Mouse (Mus musculus): Measurements from ENCODE around the gene Mettl24. TPM values are rescaled to one million over a fixed set of nuclear protein-coding genes. Genes with fewer than 3 reads are reported as not detected.

Gene Mettl24
- polyA plus RNA-seq, 1 experiment from 2014 or later: 1.9 TPM

- H3K27ac ChIP-seq (replicated peaks): no peak overlapping the region
- ATAC-seq (ENCODE audit: low FRiP score, low TSS enrichment) (no peak), DNase-seq (ENCODE audit: low spot score) (no peak)
- no peaks in the 10 kb centered on the region for H3K9me3 ChIP-seq (ENCODE audit: control insufficient read depth, low read length)
- TF ChIP-seq CTCF (IDR thresholded peaks at IDR 0.05; ENCODE audit: low read depth) (no peak), EP300 (optimal IDR thresholded peaks at IDR 0.05) (no peak)
- H3K4me3 ChIP-seq (ENCODE audit: low read depth, low read length): no peak overlapping the region
- no peaks in the 10 kb centered on the region for H3K4me1 ChIP-seq (replicated peaks; ENCODE audit: control insufficient read depth, insufficient read depth)
- H3K27me3 ChIP-seq (ENCODE audit: control insufficient read depth, insufficient read depth, low read length): no peaks in the 10 kb centered on the region
- 38% methylated on average over 2 of the region's 2 CpGs for WGBS
- no peak overlapping the region for H3K4me2 ChIP-seq (replicated peaks; ENCODE audit: low read depth)
- H3K9ac ChIP-seq (ENCODE audit: low read length): no peak overlapping the region
- H3K36me3 ChIP-seq (ENCODE audit: control insufficient read depth, insufficient read depth, low read length): no peaks in the 10 kb centered on the region
Measured at GRCm38 (mm10) chr10:40651676-40652075, 31.4 kb upstream of the Mettl24 start.

GRCm38 (mm10) chr10:40665270-40665669 is 17.8 kb upstream of the Mettl24 start:
- H3K4me1 ChIP-seq (replicated peaks; ENCODE audit: control insufficient read depth, insufficient read depth): no peaks in the 10 kb centered on the region
- no peak overlapping the region for H3K4me2 ChIP-seq (replicated peaks; ENCODE audit: low read depth)
- WGBS: 82% methylated on average over 3 of the region's 3 CpGs
- H3K27ac ChIP-seq (replicated peaks): no peak overlapping the region
- H3K36me3 ChIP-seq (ENCODE audit: control insufficient read depth, insufficient read depth, low read length): no peaks in the 10 kb centered on the region
- no peak overlapping the region for H3K4me3 ChIP-seq (ENCODE audit: low read depth, low read length)
- H3K9me3 ChIP-seq (ENCODE audit: control insufficient read depth, low read length): no peaks in the 10 kb centered on the region
- DNase-seq (ENCODE audit: low spot score) (no peak), ATAC-seq (ENCODE audit: low FRiP score, low TSS enrichment) (no peak)
- no peak for TF ChIP-seq EP300 (optimal IDR thresholded peaks at IDR 0.05)
- TF ChIP-seq CTCF (IDR thresholded peaks at IDR 0.05; ENCODE audit: low read depth): no peak
- H3K27me3 ChIP-seq (ENCODE audit: control insufficient read depth, insufficient read depth, low read length): no peaks in the 10 kb centered on the region
- H3K9ac ChIP-seq (ENCODE audit: low read length): no peak overlapping the region

DNA sequence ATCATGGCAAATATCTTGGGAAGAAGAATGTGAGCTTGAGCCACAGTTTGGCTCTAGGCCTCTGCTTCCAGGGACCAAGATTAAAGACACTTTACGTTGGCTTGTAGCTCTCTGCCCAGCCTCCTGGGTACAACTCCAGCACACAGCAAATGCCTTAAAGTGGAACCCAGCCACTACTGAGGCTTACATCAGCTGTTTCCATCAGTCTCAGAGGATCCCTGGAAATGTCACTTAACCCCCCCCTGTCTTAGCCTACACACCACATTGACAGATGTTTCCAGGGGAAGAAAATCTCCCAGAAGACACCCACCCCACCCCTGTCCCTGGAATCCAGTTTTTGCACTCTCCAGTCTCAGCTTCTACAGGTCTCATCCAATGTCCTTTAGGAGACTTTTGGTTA is 16.1 kb upstream of the Mettl24 start:
- H3K27me3 ChIP-seq (ENCODE audit: control insufficient read depth, insufficient read depth, low read length): no peaks in the 10 kb centered on the region
- H3K36me3 ChIP-seq (ENCODE audit: control insufficient read depth, insufficient read depth, low read length): no peaks in the 10 kb centered on the region
- H3K9me3 ChIP-seq (ENCODE audit: control insufficient read depth, low read length): no peaks in the 10 kb centered on the region
- WGBS: 88% methylated on average over 1 of the region's 1 CpGs
- no peak for DNase-seq (ENCODE audit: low spot score)
- H3K4me3 ChIP-seq (ENCODE audit: low read depth, low read length): no peak overlapping the region
- no peak overlapping the region for H3K9ac ChIP-seq (ENCODE audit: low read length)
- TF ChIP-seq CTCF (IDR thresholded peaks at IDR 0.05; ENCODE audit: low read depth) (no peak), EP300 (optimal IDR thresholded peaks at IDR 0.05) (no peak)
- H3K4me2 ChIP-seq (replicated peaks; ENCODE audit: low read depth): no peak overlapping the region
- H3K27ac ChIP-seq (replicated peaks): no peak overlapping the region
- no peak for ATAC-seq (ENCODE audit: low FRiP score, low TSS enrichment)
- H3K4me1 ChIP-seq (replicated peaks; ENCODE audit: control insufficient read depth, insufficient read depth): no peaks in the 10 kb centered on the region

DNA sequence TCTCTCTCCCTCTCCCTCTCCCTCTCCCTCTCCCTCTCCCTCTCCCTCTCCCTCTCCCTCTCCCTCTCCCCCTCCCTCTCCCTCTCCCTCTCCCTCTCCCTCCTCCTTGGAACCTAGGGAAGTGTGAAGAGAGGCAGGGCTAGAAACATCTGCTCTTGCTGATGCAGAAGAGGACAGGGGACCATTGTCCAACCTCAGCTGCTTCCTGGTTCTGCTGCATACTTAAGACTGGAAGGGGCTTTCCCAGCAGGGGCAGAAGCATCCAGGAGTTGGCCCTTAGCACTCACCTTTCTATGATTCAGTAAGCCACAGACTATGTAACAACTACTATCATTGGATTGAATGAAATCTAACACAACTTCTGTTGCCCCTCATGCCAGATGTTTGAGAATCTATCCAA is 14.4 kb upstream of the Mettl24 start:
- Histone ChIP-seq H3K4me3 (ENCODE audit: low read depth, low read length) (no peak overlapping the region), H3K9ac (ENCODE audit: low read length) (no peak overlapping the region), H3K4me2 (replicated peaks; ENCODE audit: low read depth) (no peak overlapping the region), H3K27ac (replicated peaks) (no peak overlapping the region), H3K4me1 (replicated peaks; ENCODE audit: control insufficient read depth, insufficient read depth) (no peaks in the 10 kb centered on the region), H3K27me3 (ENCODE audit: control insufficient read depth, insufficient read depth, low read length) (no peaks in the 10 kb centered on the region), H3K36me3 (ENCODE audit: control insufficient read depth, insufficient read depth, low read length) (no peaks in the 10 kb centered on the region), H3K9me3 (ENCODE audit: control insufficient read depth, low read length) (no peaks in the 10 kb centered on the region)
- ATAC-seq (ENCODE audit: low FRiP score, low TSS enrichment): no peak
- TF ChIP-seq CTCF (IDR thresholded peaks at IDR 0.05; ENCODE audit: low read depth) (no peak), EP300 (optimal IDR thresholded peaks at IDR 0.05) (no peak)
- no peak for DNase-seq (ENCODE audit: low spot score)

DNA sequence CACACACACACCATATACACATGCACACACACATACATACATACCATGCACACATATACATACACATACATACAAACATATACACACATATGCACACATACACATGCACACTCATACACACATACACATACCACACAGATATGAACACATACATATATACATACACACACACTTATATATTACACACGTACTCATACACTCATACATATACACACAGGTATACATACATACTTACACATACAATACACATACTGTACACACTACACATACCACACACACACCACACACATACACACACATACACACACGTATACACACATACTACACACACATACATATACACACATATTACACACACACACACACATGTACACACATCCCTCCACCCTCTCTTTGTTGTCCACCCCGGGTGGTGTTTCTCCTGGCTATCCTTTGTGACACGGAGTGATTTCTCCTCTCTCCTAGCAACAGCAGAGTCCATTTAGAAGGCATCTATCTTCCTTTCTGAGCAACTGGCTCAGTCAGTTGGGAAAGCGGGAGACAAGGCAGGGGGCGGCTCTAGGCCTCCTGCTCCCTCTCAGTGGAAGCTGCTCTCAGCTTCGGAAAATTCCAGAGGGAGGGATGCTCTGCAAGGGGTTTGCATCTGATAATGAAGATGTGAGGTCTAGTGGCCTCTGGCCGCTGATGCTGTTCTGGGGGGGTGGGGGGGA is 10.3 kb upstream of the Mettl24 start:
- Histone ChIP-seq H3K4me1 (replicated peaks; ENCODE audit: control insufficient read depth, insufficient read depth) (no peaks in the 10 kb centered on the region), H3K36me3 (ENCODE audit: control insufficient read depth, insufficient read depth, low read length) (no peaks in the 10 kb centered on the region), H3K27me3 (ENCODE audit: control insufficient read depth, insufficient read depth, low read length) (no peaks in the 10 kb centered on the region), H3K4me2 (replicated peaks; ENCODE audit: low read depth) (no peak overlapping the region), H3K27ac (replicated peaks) (no peak overlapping the region), H3K9ac (ENCODE audit: low read length) (no peak overlapping the region), H3K9me3 (ENCODE audit: control insufficient read depth, low read length) (no peaks in the 10 kb centered on the region), H3K4me3 (ENCODE audit: low read depth, low read length) (no peak overlapping the region)
- no peak for TF ChIP-seq CTCF (IDR thresholded peaks at IDR 0.05; ENCODE audit: low read depth)
- TF ChIP-seq EP300 (optimal IDR thresholded peaks at IDR 0.05): no peak
- WGBS: 58% methylated on average over 8 of the region's 8 CpGs
- no peak for ATAC-seq (ENCODE audit: low FRiP score, low TSS enrichment)
- DNase-seq (ENCODE audit: low spot score): no peak

DNA sequence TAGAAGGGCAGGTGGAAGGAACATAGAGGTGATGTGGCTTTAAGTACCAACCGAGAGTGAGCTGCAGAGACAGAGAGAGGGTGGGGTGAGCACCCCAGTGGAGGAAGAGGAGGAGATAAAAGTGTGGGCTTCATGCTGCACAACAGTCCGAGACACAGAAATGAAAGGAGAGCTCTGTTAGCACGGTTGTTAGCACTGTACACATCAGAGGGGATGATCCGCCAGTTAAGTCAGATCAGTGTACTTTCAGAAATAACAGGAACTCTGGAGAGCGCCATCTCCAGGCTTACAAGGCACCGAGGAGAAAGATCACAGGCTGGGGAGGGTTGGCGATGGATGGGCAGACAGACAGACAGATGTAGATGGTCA is 9.8 kb upstream of the Mettl24 start:
- no peaks in the 10 kb centered on the region for H3K27me3 ChIP-seq (ENCODE audit: control insufficient read depth, insufficient read depth, low read length)
- DNase-seq (ENCODE audit: low spot score): peak; percentile 6
- WGBS: 58% methylated on average over 7 of the region's 7 CpGs

More for the DNA sequence above, 9.8 kb upstream of the Mettl24 start:
- no peak overlapping the region for H3K9ac ChIP-seq (ENCODE audit: low read length)
- no peak overlapping the region for H3K27ac ChIP-seq (replicated peaks)
- TF ChIP-seq EP300 (optimal IDR thresholded peaks at IDR 0.05) (no peak), CTCF (IDR thresholded peaks at IDR 0.05; ENCODE audit: low read depth) (no peak)
- H3K9me3 ChIP-seq (ENCODE audit: control insufficient read depth, low read length): no peaks in the 10 kb centered on the region
- no peak overlapping the region for H3K4me3 ChIP-seq (ENCODE audit: low read depth, low read length)
- no peak overlapping the region for H3K4me2 ChIP-seq (replicated peaks; ENCODE audit: low read depth)
- no peaks in the 10 kb centered on the region for H3K36me3 ChIP-seq (ENCODE audit: control insufficient read depth, insufficient read depth, low read length)
- H3K4me1 ChIP-seq (replicated peaks; ENCODE audit: control insufficient read depth, insufficient read depth): no peaks in the 10 kb centered on the region
- ATAC-seq (ENCODE audit: low FRiP score, low TSS enrichment): no peak
